Mouse (Mus musculus) ES-Bruce4 (cell line): ENCODE results near the gene Dlg1.

Experiments
- CTCF ChIP-seq: IDR thresholded peaks from one replicate; pipeline ENCODE4 v1.8.1; 2011; ENCODE audit warnings: low read depth, low read length
- EP300 ChIP-seq: IDR thresholded peaks from 2 replicates; pipeline ENCODE4 v1.6.1; 2011; ENCODE audit warnings: low read depth, low read length; ENCODE audit not compliant: insufficient read depth

DNA sequence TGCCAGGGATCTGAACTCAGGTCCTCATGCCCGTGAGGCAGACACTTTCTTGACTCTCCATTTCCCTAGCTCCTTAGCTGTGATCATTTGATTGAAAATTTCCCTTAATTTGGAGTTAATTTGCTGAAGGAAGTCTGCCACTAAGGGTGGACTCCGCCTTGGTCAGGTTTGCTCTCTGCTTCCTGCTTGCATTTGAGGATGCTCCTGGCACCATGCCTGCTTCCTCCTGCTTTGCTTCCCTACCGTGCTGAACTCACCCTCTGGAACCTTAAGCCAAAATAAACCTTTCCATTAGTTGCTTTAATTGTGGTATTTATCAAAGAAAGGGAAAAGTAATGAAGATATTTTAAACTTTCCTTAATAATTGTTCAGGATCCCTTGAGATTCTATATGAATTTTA lies 44.1 kb downstream of the Dlg1 start:
- TF ChIP-seq EP300 = no peak
- no peak for TF ChIP-seq CTCF
